Mouse (Mus musculus): ENCODE data around the gene Olfr91. TPM values are rescaled to one million over a fixed set of nuclear protein-coding genes. Genes with fewer than 3 reads are reported as not detected.
A peak's percentile ranks its signal among the peaks of the same experiment; 100 is the strongest.

Olfr91 gene
- total RNA-seq, 4 experiments from 2014 or later, result not detected

- DNase-seq (ENCODE audit: low spot score in 2 of 2), result peak in 1 of 2 experiments; percentile 75
These were observed 35.9 kb downstream of the Olfr91 start for GRCm38 (mm10) chr17:37062101-37062641.

GRCm38 (mm10) chr17:37061435-37061834 lies 36.6 kb downstream of the Olfr91 start:
- no peak for DNase-seq (ENCODE audit: low spot score in 2 of 2)

- DNase-seq (ENCODE audit: low spot score in 2 of 2), result no peak
These were observed 41.1 kb downstream of the Olfr91 start for GRCm38 (mm10) chr17:37056957-37057356.

- DNase-seq (ENCODE audit: low spot score in 2 of 2), result no peak
These were observed 46.3 kb downstream of the Olfr91 start for GRCm38 (mm10) chr17:37051745-37052144.

- DNase-seq (ENCODE audit: low spot score in 2 of 2), result peak in 1 of 2 experiments; percentile 51
These were observed 47.2 kb downstream of the Olfr91 start for GRCm38 (mm10) chr17:37050876-37051275.

GRCm38 (mm10) chr17:37050399-37050798 lies 47.7 kb downstream of the Olfr91 start:
- DNase-seq (ENCODE audit: low spot score in 2 of 2), result peak; percentile 90 to 93

GRCm38 (mm10) chr17:37049570-37050310 lies 48.3 kb downstream of the Olfr91 start:
- DNase-seq (ENCODE audit: low spot score in 2 of 2), result peak; percentile 69 to 89

GRCm38 (mm10) chr17:37048383-37048782 lies 49.7 kb downstream of the Olfr91 start:
- DNase-seq (ENCODE audit: low spot score in 2 of 2), result no peak

- DNase-seq (ENCODE audit: low spot score in 2 of 2), result no peak
These were observed 50.1 kb downstream of the Olfr91 start for GRCm38 (mm10) chr17:37047981-37048380.

- DNase-seq (ENCODE audit: low spot score in 2 of 2), result no peak
These were observed 50.6 kb downstream of the Olfr91 start for GRCm38 (mm10) chr17:37047332-37047976.

GRCm38 (mm10) chr17:37046312-37047112 lies 51.6 kb downstream of the Olfr91 start:
- peak; percentile 59 to 64 for DNase-seq (ENCODE audit: low spot score in 2 of 2)

GRCm38 (mm10) chr17:37045611-37046311 lies 52.3 kb downstream of the Olfr91 start, which contains the start of gene Gabbr1:
Gabbr1 (plus strand) TSS chr17:37045966.
- peak; percentile 68 to 77 for DNase-seq (ENCODE audit: low spot score in 2 of 2)

GRCm38 (mm10) chr17:37044651-37045244 lies 53.3 kb downstream of the Olfr91 start:
- no peak for DNase-seq (ENCODE audit: low spot score in 2 of 2)

Other genes starting within 250 kb of the Olfr91 start
- gene Trim15, start 231.1 kb downstream of the Olfr91 start, total RNA-seq (2022), result under 1 TPM in 1 of 4 experiments, not detected in 3; 0.19 TPM
- not detected for gene Trim10, start 228.7 kb downstream of the Olfr91 start, total RNA-seq (2022)
- gene Trim40, start 208.2 kb downstream of the Olfr91 start, total RNA-seq (2022), result under 1 TPM in 1 of 4 experiments, not detected in 3; 0.24 TPM
- gene Trim31, start 200.2 kb downstream of the Olfr91 start, total RNA-seq (2022), result not detected
- 1 to 10 TPM; 5.6 to 8.0 (median 6.5) TPM for gene Rnf39, start 155.4 kb downstream of the Olfr91 start, total RNA-seq (2022)
- 100 to 1,000 TPM; 107 to 144 (median 137) TPM for gene Ppp1r11, start 146.5 kb downstream of the Olfr91 start, total RNA-seq (2022)
- 10 to 100 TPM; 23.9 to 39.6 (median 33.0) TPM for gene Znrd1, start 139.7 kb downstream of the Olfr91 start, total RNA-seq (2022)
- 1 to 10 TPM; 4.7 to 7.3 (median 6.6) TPM for gene Znrd1as, start 139.7 kb downstream of the Olfr91 start, total RNA-seq (2022)
- gene 2410137M14Rik, start 117.0 kb downstream of the Olfr91 start, total RNA-seq (2022), result 1 to 10 TPM in 1 of 4 experiments, under 1 TPM in 2, not detected in 1; 0.86 to 1.3 (median 0.89) TPM
- gene H2-M5, start 108.7 kb downstream of the Olfr91 start, total RNA-seq (2022), result 1 to 10 TPM in 2 of 4 experiments, under 1 TPM in 2; 0.44 to 1.6 (median 0.97) TPM
- gene Zfp57, start 97.1 kb downstream of the Olfr91 start, total RNA-seq (2022), result 10 to 100 TPM in 1 of 4 experiments, 1 to 10 TPM in 3; 8.1 to 10.5 (median 9.0) TPM
- 10 to 100 TPM; 52.5 to 55.9 (median 54.6) TPM for gene Mog, start 74.9 kb downstream of the Olfr91 start, total RNA-seq (2022)
- gene Gabbr1, start 52.3 kb downstream of the Olfr91 start, total RNA-seq (2022), result 100 to 1,000 TPM; 662 to 748 (median 699) TPM
- gene Olfr90, start 9.8 kb downstream of the Olfr91 start, total RNA-seq (2022), result not detected
- not detected for gene Olfr92, start 21.8 kb upstream of the Olfr91 start, total RNA-seq (2022)
- gene Olfr93, start 63.2 kb upstream of the Olfr91 start, total RNA-seq (2022), result not detected
- gene Ubd, start 95.6 kb upstream of the Olfr91 start, total RNA-seq (2022), result not detected
- not detected for gene Olfr94, start 102.7 kb upstream of the Olfr91 start, total RNA-seq (2022)
- gene Olfr95, start 114.8 kb upstream of the Olfr91 start, total RNA-seq (2022), result not detected
- gene Olfr96, start 121.9 kb upstream of the Olfr91 start, total RNA-seq (2022), result not detected
- gene Olfr97, start 139.1 kb upstream of the Olfr91 start, total RNA-seq (2022), result not detected
- not detected for gene Olfr98, start 165.5 kb upstream of the Olfr91 start, total RNA-seq (2022)
- gene H2-M3, start 171.9 kb upstream of the Olfr91 start, total RNA-seq (2022), result 1 to 10 TPM; 3.5 to 7.0 (median 4.7) TPM
- not detected for gene Olfr99, start 185.2 kb upstream of the Olfr91 start, total RNA-seq (2022)
- gene Olfr101, start 206.0 kb upstream of the Olfr91 start, total RNA-seq (2022), result not detected
- gene Olfr102, start 218.8 kb upstream of the Olfr91 start, total RNA-seq (2022), result not detected
- gene Olfr103, start 241.4 kb upstream of the Olfr91 start, total RNA-seq (2022), result not detected